Mouse (Mus musculus) CD4-positive helper T cell, adult 2 months (primary cell): Measurements from ENCODE around the gene Ces1e.
"Not testable (repeated sequence)": the region's sequence is repeated elsewhere in the genome, so short reads cannot be mapped to it uniquely, and the experiment has no call there.

ENCODE experiments used
- DNase-seq: peaks from one replicate; pipeline ENCODE4 v3.0.0-alpha.2; 2012; ENCODE audit warnings: low read depth, missing footprints, low spot score

The Ces1e gene

GRCm38 (mm10) chr8:93229446-93229845, at the start of gene Ces1e:
Gene Ces1e, minus strand, starts transcription at chr8:93229619.
- DNase-seq: no peak

DNA sequence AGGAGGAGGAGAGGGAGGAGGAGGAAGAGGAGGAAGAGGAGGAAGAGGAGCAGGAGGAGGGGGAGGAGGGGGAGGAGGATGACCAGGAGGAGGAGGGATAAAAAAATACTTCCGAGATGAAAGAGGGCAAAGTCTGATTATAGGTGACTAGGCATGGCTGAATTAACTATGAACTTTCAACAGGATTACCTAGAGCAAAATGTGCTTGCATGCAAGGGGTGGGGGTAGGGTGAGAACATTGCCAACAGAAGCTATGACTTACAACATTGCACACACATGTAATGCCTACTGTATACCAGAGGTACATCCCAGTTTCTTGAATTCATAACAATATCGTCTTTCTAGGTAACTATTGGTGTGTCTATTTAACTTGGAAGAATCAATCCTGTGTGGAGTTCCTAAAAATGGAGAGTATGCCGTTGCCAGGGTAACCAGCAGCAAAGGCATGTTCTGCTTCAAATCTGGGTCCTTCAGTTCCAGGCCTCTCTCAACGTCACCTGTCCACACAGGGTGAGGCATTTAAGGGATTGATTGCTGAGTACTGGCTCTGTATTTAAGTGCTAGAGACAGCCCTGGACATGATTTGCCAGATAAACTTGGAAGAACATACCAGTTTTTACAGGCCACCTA, 48.9 kb upstream of the Ces1e start:
- no peak for DNase-seq

GRCm38 (mm10) chr8:93274609-93275008, 45.2 kb upstream of the Ces1e start:
- DNase-seq: no peak

DNA sequence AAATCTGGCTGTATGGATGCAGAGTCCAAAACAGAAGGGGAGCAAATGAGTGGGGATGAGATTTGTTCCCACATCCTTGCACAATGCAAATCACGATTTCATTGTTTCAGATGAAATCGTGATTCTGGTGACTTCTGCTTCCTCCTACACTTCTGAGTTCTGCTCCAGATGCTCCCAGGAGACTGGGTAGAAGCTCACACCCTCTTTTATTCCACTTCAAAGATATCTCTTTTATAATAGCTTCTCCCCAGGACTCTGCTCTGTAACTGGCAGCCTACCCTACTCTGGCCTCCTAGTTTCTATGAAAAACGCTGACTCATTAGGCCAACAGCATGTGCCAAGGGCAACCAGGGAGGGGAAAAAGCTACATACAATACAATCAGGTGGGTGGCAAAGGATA, 43.9 kb upstream of the Ces1e start:
- DNase-seq: no peak

DNA sequence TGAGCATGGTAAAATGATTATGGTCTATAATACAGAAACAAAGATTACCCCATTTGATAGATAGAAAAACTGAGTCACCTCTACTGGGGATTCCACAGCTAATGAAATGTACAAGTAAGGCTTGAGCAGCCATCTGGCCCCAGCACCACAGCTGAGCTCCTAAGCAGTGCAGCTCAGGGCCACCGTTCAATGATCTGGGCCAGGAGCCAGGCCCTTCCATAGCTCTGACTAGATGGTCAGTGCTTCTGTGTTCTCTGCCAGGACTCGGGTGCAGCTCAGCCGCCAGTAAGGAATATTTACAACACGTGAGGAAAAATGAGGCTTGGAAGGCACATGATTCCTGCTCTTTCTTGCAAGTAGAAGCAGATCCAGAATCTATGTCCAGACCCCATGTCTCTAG, 43.3 kb upstream of the Ces1e start:
- DNase-seq: no peak

DNA sequence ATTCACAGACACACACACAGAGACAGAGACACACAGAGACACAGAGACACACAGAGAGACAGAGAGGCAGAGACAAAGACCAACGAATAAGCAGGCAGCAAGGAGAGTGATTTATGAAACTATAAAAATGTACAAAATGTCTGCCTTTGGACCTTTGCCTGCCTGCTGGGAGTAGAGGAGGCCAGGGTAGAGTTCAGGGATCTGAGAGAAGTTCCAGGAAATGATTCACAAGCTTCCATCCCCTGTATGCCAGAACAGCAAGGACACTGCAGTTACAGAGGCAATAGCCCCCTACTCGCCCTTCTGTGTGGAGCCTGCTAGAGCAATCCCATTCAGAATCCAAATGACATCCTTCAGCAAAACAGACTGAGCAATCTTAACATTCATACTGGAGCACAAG, 32.0 kb upstream of the Ces1e start:
- no peak for DNase-seq

DNA sequence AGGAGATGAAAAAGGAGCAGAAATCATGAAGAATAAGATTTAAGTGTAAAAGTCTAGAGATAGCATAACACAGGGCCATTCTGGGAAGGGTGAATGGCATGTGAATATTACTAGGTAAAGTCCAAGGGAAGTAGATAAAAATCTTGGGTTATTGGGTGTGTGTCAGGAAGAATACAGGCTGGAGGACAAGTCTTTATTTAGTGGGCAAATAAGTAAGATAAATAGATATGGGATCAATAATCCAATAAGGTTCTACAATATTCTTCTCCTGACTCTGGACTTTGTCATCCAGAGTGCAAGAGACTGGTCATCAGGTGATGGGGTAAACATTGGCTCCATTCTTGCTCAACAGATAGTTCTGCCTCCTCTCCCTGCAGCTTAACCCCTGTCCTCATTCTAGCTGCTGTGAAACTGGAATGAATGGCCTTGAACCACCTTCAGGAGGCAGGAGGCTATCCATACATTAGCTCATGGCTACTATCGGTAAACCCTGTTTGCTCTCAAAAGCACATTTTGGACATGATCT, 23.0 kb upstream of the Ces1e start:
- DNase-seq: no peak

- DNase-seq: no peak
These were observed 16.6 kb upstream of the Ces1e start for GRCm38 (mm10) chr8:93246057-93246456.

DNA sequence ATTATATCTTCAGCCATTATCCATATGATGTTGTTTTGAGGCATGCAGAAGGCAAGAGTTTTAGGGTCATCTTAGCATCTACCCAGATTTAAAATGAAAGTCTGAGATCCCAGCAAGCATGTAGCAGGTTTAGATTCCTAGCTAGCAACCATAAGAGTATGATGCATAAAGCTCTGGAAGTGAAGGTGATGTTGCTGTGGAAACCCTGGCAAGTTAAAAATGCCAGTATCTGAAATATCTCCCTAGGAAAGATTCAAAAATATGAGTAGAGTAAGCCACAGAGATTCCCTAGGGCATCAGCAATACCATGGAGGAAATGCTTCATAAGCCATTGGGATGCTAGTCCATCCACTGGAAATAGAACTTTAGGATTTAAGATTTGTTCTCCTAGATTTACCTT, 10.5 kb upstream of the Ces1e start:
- no peak for DNase-seq

DNA sequence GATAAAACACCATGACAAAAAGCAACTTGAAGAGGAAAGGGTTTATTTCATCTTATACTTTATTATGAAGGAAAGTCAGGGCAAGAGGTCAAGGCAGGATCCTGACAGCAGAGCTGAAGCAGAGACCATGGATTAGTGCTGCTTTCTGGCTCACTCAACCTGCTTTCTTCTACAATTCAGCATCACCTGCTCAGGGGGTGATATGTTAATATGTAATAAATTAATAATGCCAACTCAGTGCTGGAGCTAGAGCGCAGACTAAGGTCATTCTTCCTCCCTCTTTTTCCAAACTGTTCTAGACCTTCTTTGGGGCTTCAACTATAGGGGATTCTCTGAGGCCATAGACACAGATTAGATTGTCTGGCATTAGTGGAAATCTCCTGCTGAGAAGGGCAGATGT, 6.3 kb upstream of the Ces1e start:
- DNase-seq: no peak

- DNase-seq: no peak
These were observed 5.3 kb upstream of the Ces1e start for GRCm38 (mm10) chr8:93234706-93235105.

GRCm38 (mm10) chr8:93234068-93234467, 4.6 kb upstream of the Ces1e start:
- no peak for DNase-seq

DNA sequence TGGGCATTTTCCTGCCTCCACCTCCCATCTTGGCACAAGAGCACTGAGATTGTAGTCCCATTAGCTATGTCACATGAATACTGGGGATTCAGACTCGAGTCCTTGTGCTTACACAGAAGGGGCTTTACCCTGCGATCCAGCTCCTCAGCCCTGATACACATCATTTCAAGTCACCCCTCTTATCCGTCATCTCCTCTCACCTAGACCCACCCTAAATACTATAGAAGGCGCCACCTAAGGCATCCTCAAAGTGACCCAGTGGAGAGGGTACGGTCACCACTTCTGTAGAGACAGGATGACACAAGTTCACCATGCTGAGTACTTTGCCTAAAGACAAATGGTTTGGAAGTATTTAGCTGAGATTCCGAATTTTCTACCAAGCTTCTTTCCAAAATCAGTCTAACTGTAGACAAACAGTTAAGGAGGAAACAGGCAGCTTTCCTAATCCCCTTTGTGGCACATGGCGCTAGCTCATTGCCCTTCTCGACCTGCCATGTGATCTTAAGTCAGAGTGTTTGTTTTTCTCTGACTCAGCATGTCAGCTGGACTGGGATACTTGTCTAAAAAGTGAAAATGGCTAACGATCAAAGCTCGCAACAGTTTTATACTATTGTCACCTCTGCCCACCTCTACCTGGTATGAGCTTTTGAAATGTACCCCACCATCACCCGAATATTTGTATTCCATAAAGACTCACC, 597 bp downstream of the Ces1e start:
- no peak for DNase-seq

DNA sequence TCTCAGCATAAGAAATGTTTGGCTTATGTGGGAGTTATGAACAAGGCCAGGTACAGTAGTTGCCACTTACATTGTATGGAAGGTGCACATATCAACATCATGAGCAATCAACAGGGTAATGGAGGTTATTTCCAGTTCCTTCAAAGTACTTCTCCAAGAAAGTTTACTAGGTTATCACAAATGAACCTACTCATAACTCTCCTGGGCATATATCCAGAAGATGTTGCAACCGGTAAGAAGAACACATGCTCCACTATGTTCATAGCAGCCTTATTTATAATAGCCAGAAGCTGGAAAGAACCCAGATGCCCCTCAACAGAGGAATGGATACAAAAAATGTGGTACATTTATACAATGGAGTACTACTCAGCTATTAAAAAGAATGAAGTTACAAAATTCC, 2.9 kb downstream of the Ces1e start:
- not testable (repeated sequence) for DNase-seq

DNA sequence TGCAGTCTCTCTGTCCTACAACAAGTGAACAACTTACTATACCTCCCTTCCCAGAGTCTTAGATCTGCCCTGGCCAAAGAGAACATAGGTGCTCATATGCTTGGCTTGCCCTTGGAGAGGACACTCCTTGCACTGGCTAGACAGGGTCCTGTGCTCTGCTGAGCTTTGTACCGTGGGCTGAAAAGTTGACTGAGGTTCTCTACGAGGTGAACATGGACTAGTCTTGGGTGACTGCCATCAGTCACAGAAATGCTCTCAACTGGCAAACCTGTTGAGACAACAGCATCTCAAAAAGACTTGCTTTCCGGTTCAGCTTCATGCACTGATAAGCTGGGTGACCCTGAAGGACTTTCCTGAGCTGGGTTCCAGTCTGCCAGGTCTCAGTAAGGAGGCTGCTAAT, 7.5 kb downstream of the Ces1e start:
- DNase-seq: no peak

- no peak for DNase-seq
These were observed 11.6 kb downstream of the Ces1e start for GRCm38 (mm10) chr8:93217867-93218266.

GRCm38 (mm10) chr8:93217375-93217774, 12.0 kb downstream of the Ces1e start:
- no peak for DNase-seq

DNA sequence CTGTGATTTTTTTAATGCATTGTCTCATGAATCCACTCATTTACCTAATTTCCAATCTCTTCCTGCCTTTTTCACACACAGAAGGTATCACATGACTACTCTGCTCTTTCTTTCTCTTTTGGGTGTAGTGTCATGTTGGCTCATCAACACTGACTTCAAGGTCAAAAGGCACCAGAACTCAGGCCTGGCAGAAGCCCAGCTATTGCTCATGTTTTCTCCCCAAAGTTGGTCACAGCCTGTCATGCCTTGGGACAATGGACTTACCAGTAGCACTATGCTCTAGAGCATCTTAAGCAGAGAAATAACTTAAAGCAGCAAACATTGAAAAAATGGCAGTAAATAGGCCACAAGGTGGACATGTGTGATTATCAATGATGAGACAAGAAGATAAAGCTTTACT, 18.3 kb downstream of the Ces1e start:
- DNase-seq: no peak

DNA sequence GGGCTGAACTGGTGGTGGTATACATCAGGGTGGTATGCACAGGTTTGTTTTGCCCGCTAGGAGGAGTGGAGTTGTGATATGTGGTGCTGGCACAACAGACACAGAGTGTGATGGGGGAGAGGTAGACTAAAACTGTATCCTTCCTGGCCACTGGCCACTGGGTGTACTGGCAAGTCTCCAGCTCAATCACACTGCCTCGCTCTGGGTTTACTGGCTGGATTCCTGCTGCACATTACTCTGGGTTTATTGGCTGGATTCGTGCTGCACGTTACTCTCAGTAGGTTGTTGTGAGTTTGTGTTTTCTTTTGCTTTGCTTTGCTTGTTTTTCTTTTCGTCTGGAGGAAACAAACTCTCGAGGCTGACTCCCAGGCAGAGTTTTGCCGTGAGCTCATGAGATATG, 30.3 kb downstream of the Ces1e start:
- DNase-seq: not testable (repeated sequence)

- no peak for DNase-seq
These were observed 31.5 kb downstream of the Ces1e start, which contains the start of gene Ces1d for GRCm38 (mm10) chr8:93197685-93198525. Gene Ces1d, minus strand, starts transcription at chr8:93197838.

DNA sequence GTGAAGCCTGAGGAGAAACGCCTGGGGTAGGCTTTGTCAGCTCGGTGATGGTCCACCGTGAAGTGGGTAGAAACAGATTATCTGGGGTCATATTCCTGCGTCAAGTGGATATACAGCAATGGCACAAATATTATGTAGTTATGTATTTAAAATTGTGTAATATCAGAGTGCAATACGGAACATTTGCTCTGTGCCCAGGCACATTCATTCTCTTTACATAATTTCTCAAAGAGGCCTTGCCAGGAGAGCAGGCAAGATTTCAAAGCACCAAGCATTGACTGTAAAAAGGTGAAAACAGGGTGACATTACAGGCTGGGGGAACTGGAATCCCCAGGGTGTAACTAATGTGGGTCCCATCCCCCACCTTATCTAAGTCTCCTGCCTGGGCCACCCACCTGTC, 33.0 kb downstream of the Ces1e start:
- DNase-seq: no peak

DNA sequence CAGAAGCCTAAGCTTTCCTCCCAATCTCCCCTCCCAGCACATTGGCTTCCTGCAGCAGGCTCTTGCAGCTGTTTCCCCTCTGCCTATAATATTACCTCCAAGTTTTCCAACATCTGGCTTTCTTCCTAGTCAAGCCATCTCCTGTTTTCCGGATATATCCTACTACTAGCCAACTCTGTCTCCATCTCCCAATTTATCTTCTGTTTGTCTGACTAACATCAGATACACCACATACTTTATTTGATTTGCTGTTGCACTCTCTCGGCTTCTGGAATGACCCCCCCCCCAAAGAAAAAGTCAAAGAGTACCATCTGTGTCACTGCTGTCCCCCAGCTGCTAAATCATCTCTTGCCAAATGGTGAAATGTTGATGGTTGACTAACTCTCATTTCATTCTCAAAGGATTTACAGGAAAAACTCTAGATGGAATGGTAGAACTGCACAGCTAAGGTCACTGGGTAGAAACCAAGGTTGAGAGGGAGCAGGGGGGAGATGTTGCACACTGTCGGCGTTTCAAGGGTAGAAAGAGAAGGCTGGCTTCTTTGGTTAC, 48.8 kb downstream of the Ces1e start:
- no peak for DNase-seq
